Mouse (Mus musculus) CH12.LX (cell line): ENCODE measurements around the gene Tnni1. TPM values are rescaled to one million over a fixed set of nuclear protein-coding genes. Genes with fewer than 3 reads are reported as not detected.

ENCODE experiments used
- DNase-seq: peaks from one replicate; pipeline ENCODE4 v3.0.0-alpha.2; 2013; ENCODE audit errors: extremely low read depth
- H3K27ac ChIP-seq: 2 replicates; pipeline ENCODE4 v1.5.1; 2012; ENCODE audit warnings: low read depth, mild to moderate bottlenecking, control low read depth, moderate library complexity; ENCODE audit not compliant: insufficient read depth
- H3K27me3 ChIP-seq: replicated peaks from 2 replicates; pipeline ENCODE3; 2012; ENCODE audit warnings: inconsistent platforms
- H3K36me3 ChIP-seq, 2 experiments: replicated peaks in 1 of 2; 2 replicates each; pipeline versions ENCODE3 to v1.6.1; 2012; ENCODE audit warnings: inconsistent platforms in 1 of 2, low read length in 1 of 2, mild to moderate bottlenecking in 1 of 2, mixed read lengths in 1 of 2, moderate library complexity in 1 of 2; ENCODE audit not compliant: control insufficient read depth in 1 of 2, insufficient read depth in 1 of 2
- H3K4me1 ChIP-seq, 2 experiments: 2 replicates each; pipeline ENCODE4 v1.6.1; 2012; ENCODE audit warnings: inconsistent platforms in 1 of 2, moderate library complexity in 1 of 2; ENCODE audit not compliant: insufficient read depth in 2 of 2, control insufficient read depth in 1 of 2
- H3K4me2 ChIP-seq: 2 replicates; pipeline ENCODE4 v1.6.1; 2012; ENCODE audit warnings: low read depth, mild to moderate bottlenecking, control low read depth; ENCODE audit not compliant: poor library complexity, insufficient read depth, severe bottlenecking
- H3K4me3 ChIP-seq, 3 experiments: fragments of 150-350 bp in 1 of 3; sonication (generic) in 1 of 3; replicated peaks in 1 of 3; 2 replicates each; pipeline versions ENCODE3 to v1.5.1; 2011 to 2012; ENCODE audit warnings: low read depth in 2 of 3, low read length in 2 of 3, mild to moderate bottlenecking in 2 of 3, moderate library complexity in 2 of 3, control low read depth in 1 of 3, improper control_type of control experiment in 1 of 3, inconsistent platforms in 1 of 3, mixed read lengths in 1 of 3; ENCODE audit not compliant: poor library complexity in 1 of 3
- H3K79me2 ChIP-seq: replicated peaks from 2 replicates; pipeline ENCODE4 v1.6.1; 2012; ENCODE audit warnings: mild to moderate bottlenecking, moderate library complexity; ENCODE audit not compliant: control insufficient read depth, poor library complexity, insufficient read depth, severe bottlenecking; ENCODE audit errors: extremely low read depth
- H3K9ac ChIP-seq: 2 replicates; pipeline ENCODE4 v1.6.1; 2012; ENCODE audit warnings: low read depth, mild to moderate bottlenecking, control low read depth, moderate library complexity; ENCODE audit not compliant: insufficient read depth
- H3K9me3 ChIP-seq: replicated peaks from 2 replicates; pipeline ENCODE3; 2012; ENCODE audit warnings: low read length, inconsistent platforms, mixed read lengths
- BHLHE40 ChIP-seq: IDR thresholded peaks from 2 replicates; pipeline ENCODE4 v1.6.1; 2011; ENCODE audit warnings: mild to moderate bottlenecking, low read depth, low read length, improper control_type of control experiment
- CHD1 ChIP-seq: IDR thresholded peaks from 2 replicates; pipeline ENCODE4 v1.6.1; 2012; ENCODE audit warnings: low read depth, low read length, improper control_type of control experiment, inconsistent platforms
- E2F4 ChIP-seq: IDR thresholded peaks from 2 replicates; pipeline ENCODE4 v1.6.1; 2011; ENCODE audit warnings: low read depth, low read length, improper control_type of control experiment; ENCODE audit not compliant: insufficient replicate concordance
- ETS1 ChIP-seq: conservative IDR thresholded peaks from 2 replicates; pipeline ENCODE4 v1.6.1; 2012; ENCODE audit warnings: low read depth, mild to moderate bottlenecking, inconsistent platforms, low read length, improper control_type of control experiment, moderate library complexity
- IRF4 ChIP-seq: IDR thresholded peaks from 2 replicates; pipeline ENCODE4 v1.6.1; 2014; ENCODE audit warnings: low read depth, mild to moderate bottlenecking, inconsistent platforms, low read length, improper control_type of control experiment
- MAX ChIP-seq: IDR thresholded peaks from 2 replicates; pipeline ENCODE4 v1.6.1; 2011; ENCODE audit warnings: low read length, improper control_type of control experiment
- MEF2A ChIP-seq: IDR thresholded peaks from 2 replicates; pipeline ENCODE4 v1.6.1; 2014; ENCODE audit warnings: low read depth, mild to moderate bottlenecking, inconsistent platforms, low read length, improper control_type of control experiment, borderline replicate concordance
- MXI1 ChIP-seq: IDR thresholded peaks from 2 replicates; pipeline ENCODE4 v1.6.1; 2011; ENCODE audit warnings: mild to moderate bottlenecking, low read depth, low read length, improper control_type of control experiment
- NELFE ChIP-seq: IDR thresholded peaks from 2 replicates; pipeline ENCODE4 v1.6.1; 2011; ENCODE audit warnings: low read depth, low read length, improper control_type of control experiment
- NRF1 ChIP-seq: IDR thresholded peaks from 2 replicates; pipeline ENCODE4 v1.6.1; 2014; ENCODE audit warnings: low read depth, mild to moderate bottlenecking, inconsistent platforms, low read length, improper control_type of control experiment, moderate library complexity
- RAD21 ChIP-seq: IDR thresholded peaks from 2 replicates; pipeline ENCODE4 v1.6.1; 2011; ENCODE audit warnings: low read depth, mild to moderate bottlenecking, low read length, improper control_type of control experiment, moderate library complexity
- TBP ChIP-seq: conservative IDR thresholded peaks from 2 replicates; pipeline ENCODE4 v1.6.1; 2011; ENCODE audit warnings: low read depth, low read length, improper control_type of control experiment
- UBTF ChIP-seq: IDR thresholded peaks from 2 replicates; pipeline ENCODE4 v1.6.1; 2012; ENCODE audit warnings: low read depth, mild to moderate bottlenecking, inconsistent platforms, low read length, improper control_type of control experiment, moderate library complexity
- ZC3H11A ChIP-seq: IDR thresholded peaks from 2 replicates; pipeline ENCODE4 v1.6.1; 2012; ENCODE audit warnings: low read depth, mild to moderate bottlenecking, inconsistent platforms, low read length, improper control_type of control experiment
- ZMIZ1 ChIP-seq: IDR thresholded peaks from 2 replicates; pipeline ENCODE4 v1.6.1; 2012; ENCODE audit warnings: low read depth, mild to moderate bottlenecking, inconsistent platforms, low read length, improper control_type of control experiment
- dilution Hi-C: fragments of 300-500 bp; cut with MboI; formaldehyde crosslinking; loops from 2 replicates; pipeline ENCODE4 v1.14.3; 2020; ENCODE audit warnings: low sequenced_read_pairs; ENCODE audit not compliant: extremely low pct_unique_long_range_greater_than_20kb, extremely low pct_ligation_motif_present
- in situ Hi-C: fragments of 300-500 bp; cut with MboI; formaldehyde crosslinking; loops from 3 replicates; pipeline ENCODE4 v1.14.3; 2019; ENCODE audit warnings: low sequenced_read_pairs, low pct_ligation_motif_present, low pct_unique_long_range_greater_than_20kb, mixed read lengths
- polyA plus RNA-seq: library from polyadenylated mRNA; unstranded; fragments of >175 nt; gene quantifications from 2 replicates; pipeline ENCODE4 v1.2.1, GENCODE M21; 2012; ENCODE audit warnings: low read depth; ENCODE audit not compliant: insufficient read length
- total RNA-seq, 2 experiments: library from RNA; depleted of rRNA; stranded (reverse); fragments of 300-350 nt in 1 of 2; fragments of >200 nt in 1 of 2; gene quantifications; 2 replicates each; pipeline ENCODE4 v1.2.3; 2012 to 2014

Tnni1 gene
- total and polyA plus RNA-seq, 3 experiments, result 1.6 to 6.9 (median 4.2) TPM

DNA sequence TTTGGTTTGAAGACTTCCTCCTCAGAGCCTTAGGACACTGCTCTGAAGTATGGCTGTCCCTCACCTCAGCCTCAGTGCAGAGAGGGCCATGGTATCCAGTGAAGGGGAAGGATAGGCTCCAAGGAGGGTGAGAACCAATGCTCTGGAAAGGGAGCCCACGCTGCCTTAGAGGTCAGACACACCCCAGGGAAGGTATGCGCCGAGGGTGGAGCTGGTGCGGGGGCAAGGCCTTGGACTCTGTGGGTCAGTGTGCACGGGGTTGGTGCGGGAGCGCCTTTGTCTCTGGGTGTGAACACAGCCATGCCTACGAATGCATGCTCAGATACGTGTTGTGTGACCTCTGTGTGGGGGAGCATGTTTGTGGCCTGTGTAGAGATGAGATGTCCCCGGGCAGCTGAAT lies 40.8 kb downstream of the Tnni1 start:
- H3K79me2 ChIP-seq, result no peaks in the 10 kb centered on the region
- peaks cover 0 to 13% of the 10 kb centered on the region in 2 experiments; a peak in 2 of 4 replicates for H3K4me1 ChIP-seq
- dilution Hi-C loops (no loop called here), in situ Hi-C loops (no loop called here)
- DNase-seq, result no peak
- no peak overlapping the region for H3K4me2 ChIP-seq
- no peak overlapping the region for H3K9ac ChIP-seq
- TF ChIP-seq CHD1 (no peak), NRF1 (no peak), ETS1 (no peak), MXI1 (no peak), ZMIZ1 (no peak), BHLHE40 (no peak), UBTF (no peak), MAX (no peak), E2F4 (no peak), ZC3H11A (no peak), NELFE (no peak)
- peaks cover 9% of the 10 kb centered on the region for H3K9me3 ChIP-seq
- H3K27ac ChIP-seq, result no peak overlapping the region
- H3K36me3 ChIP-seq, result no peaks in the 10 kb centered on the region
- H3K4me3 ChIP-seq, result no peak overlapping the region
- peaks cover 30% of the 10 kb centered on the region for H3K27me3 ChIP-seq

GRCm38 (mm10) chr1:135820736-135821364 lies 41.6 kb downstream of the Tnni1 start:
- no peak overlapping the region for H3K4me3 ChIP-seq
- H3K27me3 ChIP-seq, result peaks cover 36% of the 10 kb centered on the region
- H3K4me2 ChIP-seq, result no peak overlapping the region
- H3K9ac ChIP-seq, result no peak overlapping the region
- H3K79me2 ChIP-seq, result no peaks in the 10 kb centered on the region
- in situ Hi-C loops (no loop called here), dilution Hi-C loops (no loop called here)
- H3K36me3 ChIP-seq, result no peaks in the 10 kb centered on the region
- H3K9me3 ChIP-seq, result peaks cover 9% of the 10 kb centered on the region
- TF ChIP-seq TBP (no peak), RAD21 (no peak), IRF4 (no peak), MEF2A (no peak)
- no peak overlapping the region for H3K27ac ChIP-seq
- DNase-seq, result no peak
- peaks cover 0 to 6% of the 10 kb centered on the region in 2 experiments; a peak in 2 of 4 replicates for H3K4me1 ChIP-seq
